Comparison of ENCODE assay signal across 16 mouse cellular contexts in genomic region chr13:56155048-56155447, GRCm38 (mm10). TPM values are rescaled to one million over a fixed set of nuclear protein-coding genes. Genes with fewer than 3 reads are reported as not detected.
DNase-seq lines count a peak whose midpoint lies in the region; ATAC-seq lines count a peak whose summit lies in the region.
"Had no signal": no experiment of that assay in that cellular context is flagged by ENCODE, and none has a peak within 500 bp of the region (broad histone marks: within the 10 kb centered on the region; RNA-seq: fewer than 3 reads in every experiment).

No protein-coding gene starts in this region.

- no peak overlapping the region for H3K27ac ChIP-seq in hindbrain, embryonic 14.5 days
- H3K27ac ChIP-seq: hindbrain, embryonic 10.5 days; midbrain, embryonic 10.5 days had no signal

- H3K36me3 ChIP-seq in hindbrain, embryonic 14.5 days (replicated peaks; ENCODE audit: control insufficient read depth, insufficient read depth): no peaks in the 10 kb centered on the region
- H3K36me3 ChIP-seq: hindbrain, embryonic 10.5 days; midbrain, embryonic 10.5 days had no signal

- DNase-seq in cerebellum, postnatal 10 days: peak; percentile 29 to 34
- no peak for DNase-seq in cerebellum, postnatal 36 days
- DNase-seq in urinary bladder, postnatal 36 days (ENCODE audit: low spot score in 2 of 2): peak; percentile 28 to 40
- no peak for DNase-seq in urinary bladder, postnatal 10 days (ENCODE audit: low spot score)
- peak; percentile 41 for DNase-seq in kidney, postnatal 14 days
- DNase-seq in retina, embryonic 14.5 days (ENCODE audit: low spot score): no peak
- no peak for DNase-seq in left cerebral cortex, postnatal 25 days (ENCODE audit: low spot score in 2 of 2)
- no peak for DNase-seq in hindbrain, embryonic 14.5 days (ENCODE audit: low spot score)
- DNase-seq: adrenal gland, postnatal 10 days; cerebellum, adult 11-12 months; lung, adult 18-20 months; spleen, adult 18-20 months; thymus, postnatal 25 days had no signal

- no peak overlapping the region for H3K9ac ChIP-seq in hindbrain, embryonic 14.5 days

- no peaks in the 10 kb centered on the region for H3K9me3 ChIP-seq in hindbrain, embryonic 14.5 days (ENCODE audit: control insufficient read depth, low read length)
- H3K9me3 ChIP-seq: hindbrain, embryonic 10.5 days; midbrain, embryonic 10.5 days had no signal

- no peak for ATAC-seq in hindbrain, embryonic 14.5 days (ENCODE audit: low FRiP score)

- WGBS in hindbrain, embryonic 14.5 days: 72% methylated on average over 5 of the region's 5 CpGs

- H3K4me3 ChIP-seq in hindbrain, embryonic 14.5 days (replicated peaks; ENCODE audit: low read length): no peak overlapping the region
- H3K4me3 ChIP-seq: hindbrain, embryonic 10.5 days; midbrain, embryonic 10.5 days had no signal

- intact Hi-C loops in left cerebral cortex, postnatal 25 days (cut with DNase I): no loop called here

- no peak overlapping the region for H3K4me2 ChIP-seq in hindbrain, embryonic 14.5 days (replicated peaks)

- peaks cover 3% of the 10 kb centered on the region; the same call in 1 of the 2 replicates for H3K4me1 ChIP-seq in hindbrain, embryonic 14.5 days (replicated peaks; ENCODE audit: control insufficient read depth, insufficient read depth, low read length)

- no peaks in the 10 kb centered on the region for H3K27me3 ChIP-seq in hindbrain, embryonic 14.5 days (ENCODE audit: control insufficient read depth, insufficient read depth, low read length)

RNA-seq across cellular contexts. Expression of gene H2afy, which starts 18.9 kb away (rescaled TPM):
- 100 to 1,000 TPM in 1 of 2 experiments, 10 to 100 TPM in 1; 98.3 to 102 TPM for total RNA-seq in left cerebral cortex, postnatal 25 days (2021)
- polyA plus RNA-seq in hindbrain, embryonic 14.5 days (2014; fragmentation: Nextera tagmentation; extraction: Ambion mirVana): 287 and 316 TPM in 2 replicates

RNA-seq across cellular contexts. Expression of gene Tifab, which starts 23.6 kb away (rescaled TPM):
- total RNA-seq in left cerebral cortex, postnatal 25 days (2021): 1 to 10 TPM; 1.5 to 2.3 TPM
- polyA plus RNA-seq in hindbrain, embryonic 14.5 days (2014; fragmentation: Nextera tagmentation; extraction: Ambion mirVana): 0.37 and 0.73 TPM in 2 replicates
- total RNA-seq: MEL had no signal

Comparison
In these comparisons a context has a peak if more than half of its experiments do, and no peak if none do; other contexts are left out.
1. DNase-seq: peak in cerebellum, postnatal 10 days (2 of 2), urinary bladder, postnatal 36 days (2 of 2) and kidney, postnatal 14 days (single experiment); none in cerebellum, postnatal 36 days (0 of 2), urinary bladder, postnatal 10 days (single experiment), retina, embryonic 14.5 days (single experiment), left cerebral cortex, postnatal 25 days (0 of 2) and hindbrain, embryonic 14.5 days (single experiment).